Comparison of ENCODE assay signal across 16 mouse cellular contexts in the genomic region with DNA sequence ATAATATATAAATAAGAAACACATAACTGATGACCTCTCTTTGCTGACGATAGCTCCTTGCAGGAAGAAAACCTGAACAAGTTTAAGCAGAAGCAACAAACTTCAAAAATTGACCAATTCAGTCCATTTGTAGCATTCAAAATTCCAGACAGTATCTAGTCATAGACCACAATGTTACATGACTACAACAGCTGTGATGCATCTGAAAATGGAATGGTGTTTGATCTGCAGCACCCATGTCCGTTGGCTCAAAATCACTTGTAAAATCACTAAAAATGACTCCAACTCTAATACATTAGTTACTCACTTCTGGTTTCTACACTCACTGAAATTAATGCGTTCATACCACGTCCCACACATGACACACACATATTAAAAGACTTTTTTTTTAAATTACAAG.
"Had no signal": no experiment of that assay in that cellular context is flagged by ENCODE, and none has a peak within 500 bp of the region (broad histone marks: within the 10 kb centered on the region; RNA-seq: fewer than 3 reads in every experiment).

No protein-coding gene starts in this region.

- H3K4me2 ChIP-seq: neural tube, embryonic 13.5 days; neural tube, embryonic 15.5 days; stomach, embryonic 15.5 days had no signal

- H3K27me3 ChIP-seq: neural tube, embryonic 13.5 days; neural tube, embryonic 15.5 days; stomach, embryonic 15.5 days had no signal

- H3K9ac ChIP-seq: neural tube, embryonic 13.5 days; neural tube, embryonic 15.5 days; stomach, embryonic 15.5 days had no signal

- H3K36me3 ChIP-seq: neural tube, embryonic 13.5 days; neural tube, embryonic 15.5 days; stomach, embryonic 15.5 days had no signal

- H3K4me1 ChIP-seq: neural tube, embryonic 13.5 days; neural tube, embryonic 15.5 days; stomach, embryonic 15.5 days had no signal

- H3K9me3 ChIP-seq: neural tube, embryonic 13.5 days; neural tube, embryonic 15.5 days; stomach, embryonic 15.5 days had no signal

- DNase-seq: retina, postnatal 1 day; right cerebral cortex, adult 18-20 months; right cerebral cortex, postnatal 14 days; right cerebral cortex, postnatal 25 days; right cerebral cortex, postnatal 4 days; spleen, adult 18-20 months; thymus, adult 18-20 months; thymus, adult 2 months; thymus, postnatal 14 days; thymus, postnatal 25 days; thymus, postnatal 36 days; thymus, postnatal 4 days had no signal

- H3K4me3 ChIP-seq: neural tube, embryonic 13.5 days; neural tube, embryonic 15.5 days; stomach, embryonic 15.5 days had no signal

- H3K27ac ChIP-seq: neural tube, embryonic 13.5 days; neural tube, embryonic 15.5 days; stomach, embryonic 15.5 days; stomach, postnatal 0 days had no signal
